Mouse (Mus musculus): Measurements from ENCODE around the gene Exosc9. TPM values are rescaled to one million over a fixed set of nuclear protein-coding genes. Genes with fewer than 3 reads are reported as not detected.

The Exosc9 gene
- polyA plus RNA-seq (2015; fragmentation: Nextera tagmentation; extraction: Ambion mirVana), result 77.9 and 82.7 TPM in 2 replicates

DNA sequence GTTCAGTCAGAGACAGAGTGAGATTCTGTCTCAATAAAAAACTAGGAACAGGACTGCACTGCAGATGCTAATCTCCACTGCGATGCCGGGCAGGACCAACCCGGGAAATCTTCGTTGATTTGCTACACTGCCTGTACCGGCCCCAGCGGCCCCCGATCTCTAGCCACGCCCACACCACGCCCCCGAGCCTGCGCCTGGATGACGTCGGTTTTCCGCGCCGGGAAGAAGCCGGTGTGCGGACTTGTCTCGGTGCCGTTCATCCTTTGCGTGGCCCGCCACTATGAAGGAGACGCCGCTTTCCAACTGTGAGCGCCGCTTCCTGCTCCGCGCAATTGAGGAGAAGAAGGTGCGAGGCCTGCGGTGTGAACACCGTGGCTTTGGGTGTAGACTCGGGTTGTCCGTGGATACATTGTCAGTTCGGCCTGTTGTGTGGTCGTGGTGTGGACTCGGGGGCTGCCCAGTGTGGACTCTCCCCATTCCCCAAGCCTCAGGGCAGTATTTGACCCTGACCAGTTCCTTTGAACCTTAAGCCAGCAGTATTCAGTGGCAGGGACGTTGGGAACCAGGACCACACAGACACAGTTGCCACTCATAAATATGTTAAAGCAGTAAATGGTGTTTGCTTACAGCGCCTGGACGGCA lies at the start of gene Exosc9:
TSS of gene Exosc9 (plus strand) at position 201 of the 642 bp plus-strand sequence.
- WGBS, result under 1% methylated on average over 39 of the region's 39 CpGs
- no peaks in the 10 kb centered on the region for H3K27me3 ChIP-seq
- ATAC-seq (ENCODE audit: low FRiP score, low read depth), result peak; percentile 98

DNA sequence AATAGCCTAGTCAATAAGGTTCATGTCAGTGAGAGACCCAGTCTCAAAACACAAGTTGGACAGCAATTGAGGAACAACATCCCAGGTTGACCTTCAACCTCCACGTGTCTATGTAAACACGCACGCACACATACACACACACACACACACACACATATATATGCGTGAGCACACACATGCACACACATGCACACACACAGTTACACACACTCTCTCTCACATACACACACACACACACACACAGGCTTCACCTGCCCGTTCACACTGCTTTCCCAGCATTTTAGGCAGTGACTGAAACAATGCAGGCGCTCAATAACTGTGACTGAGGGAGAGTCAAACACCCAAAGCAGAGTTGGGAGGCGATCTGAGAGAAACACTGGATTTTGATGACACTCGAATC lies 47.1 kb upstream of the Exosc9 start:
- ATAC-seq (ENCODE audit: low FRiP score, low read depth), result no peak
- Histone ChIP-seq H3K4me3 (no peak overlapping the region), H3K27me3 (no peaks in the 10 kb centered on the region), H3K9ac (no peak overlapping the region), H3K4me2 (no peak overlapping the region), H3K27ac (replicated peaks) (no peak overlapping the region), H3K9me3 (no peaks in the 10 kb centered on the region), H3K4me1 (replicated peaks) (no peaks in the 10 kb centered on the region), H3K36me3 (no peaks in the 10 kb centered on the region)
- 78% methylated on average over 8 of the region's 8 CpGs for WGBS

More for the DNA sequence above, at the start of gene Exosc9:
- Histone ChIP-seq H3K36me3 (peaks cover 28% of the 10 kb centered on the region), H3K9ac (peak within 1 kb of the TSS; percentile 74), H3K9me3 (no peaks in the 10 kb centered on the region), H3K4me1 (replicated peaks) (peaks cover 20% of the 10 kb centered on the region), H3K4me3 (peak within 1 kb of the TSS; percentile 86), H3K4me2 (peak within 1 kb of the TSS; percentile 76), H3K27ac (replicated peaks) (peak within 1 kb of the TSS; percentile 74)

DNA sequence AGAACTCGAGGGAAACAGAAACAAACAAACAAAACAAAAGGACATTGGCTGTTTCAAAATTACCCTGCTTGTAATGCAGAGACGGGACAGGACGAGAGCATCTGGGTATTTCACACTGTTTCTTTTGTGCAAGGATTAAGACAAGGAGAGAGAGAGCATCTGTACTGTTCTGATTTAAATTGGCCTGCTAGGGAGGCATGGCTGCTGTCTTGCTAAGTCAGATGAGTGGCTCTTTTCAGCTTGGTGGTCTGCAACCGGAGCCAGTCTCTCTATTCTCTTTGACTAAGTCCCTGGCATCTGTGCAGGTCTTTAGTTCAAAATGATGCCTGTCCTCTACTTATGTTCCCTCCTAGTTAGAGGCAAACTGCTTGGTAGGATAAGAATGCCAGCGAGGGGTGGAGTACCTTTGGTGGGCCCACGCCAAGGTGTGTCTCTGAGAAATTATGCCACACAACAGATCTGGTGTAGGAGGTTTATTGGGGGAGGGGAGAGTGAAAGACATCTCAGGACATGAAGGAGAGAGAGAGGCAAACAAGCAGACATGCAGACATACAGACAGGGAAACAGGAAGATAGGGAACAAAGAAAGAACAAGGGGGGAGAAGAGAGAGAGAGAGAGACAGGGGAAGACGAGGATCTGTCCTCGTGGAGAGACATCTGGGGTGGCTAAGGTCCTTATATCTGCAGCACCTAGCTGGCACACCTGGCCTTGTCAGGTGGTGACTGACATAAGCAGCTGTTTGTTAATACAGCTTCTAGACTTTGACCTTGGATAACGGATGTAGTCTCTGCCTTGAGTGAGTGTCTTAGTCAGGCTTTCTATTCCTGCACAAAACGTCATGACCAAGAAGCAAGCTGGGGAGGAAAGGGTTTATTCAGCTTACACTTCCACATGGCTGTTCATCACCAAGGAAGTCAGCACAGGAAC lies 46.3 kb upstream of the Exosc9 start:
- ATAC-seq (ENCODE audit: low FRiP score, low read depth), result no peak
- H3K4me2 ChIP-seq, result no peak overlapping the region
- H3K27ac ChIP-seq (replicated peaks), result no peak overlapping the region
- no peak overlapping the region for H3K4me3 ChIP-seq
- H3K27me3 ChIP-seq, result no peaks in the 10 kb centered on the region
- no peaks in the 10 kb centered on the region for H3K9me3 ChIP-seq
- 61% methylated on average over 10 of the region's 10 CpGs for WGBS
- no peaks in the 10 kb centered on the region for H3K4me1 ChIP-seq (replicated peaks)
- no peak overlapping the region for H3K9ac ChIP-seq
- no peaks in the 10 kb centered on the region for H3K36me3 ChIP-seq

DNA sequence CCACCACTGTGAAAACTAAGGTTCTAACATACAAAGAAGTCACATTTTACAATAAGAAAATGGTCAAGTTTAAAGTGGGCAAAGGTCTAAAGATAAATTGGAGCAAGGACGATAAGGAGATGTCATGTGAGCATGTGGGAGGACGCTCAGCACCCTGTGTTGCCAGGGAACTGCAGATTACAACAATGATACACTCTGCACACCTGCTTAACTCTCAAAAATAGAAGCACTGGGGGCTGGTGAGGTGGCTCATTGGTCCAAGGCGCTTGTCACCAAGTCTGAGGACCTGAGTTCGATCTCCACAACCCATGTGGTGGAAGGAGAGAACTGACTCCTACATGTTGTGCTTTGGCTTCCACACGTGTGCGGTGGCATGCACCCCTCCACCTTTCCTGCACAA lies 40.9 kb upstream of the Exosc9 start:
- Histone ChIP-seq H3K9ac (no peak overlapping the region), H3K4me1 (replicated peaks) (no peaks in the 10 kb centered on the region), H3K36me3 (no peaks in the 10 kb centered on the region), H3K4me3 (no peak overlapping the region), H3K4me2 (no peak overlapping the region), H3K9me3 (no peaks in the 10 kb centered on the region), H3K27me3 (no peaks in the 10 kb centered on the region), H3K27ac (replicated peaks) (no peak overlapping the region)
- 94% methylated on average over 6 of the region's 6 CpGs for WGBS
- ATAC-seq (ENCODE audit: low FRiP score, low read depth), result no peak

DNA sequence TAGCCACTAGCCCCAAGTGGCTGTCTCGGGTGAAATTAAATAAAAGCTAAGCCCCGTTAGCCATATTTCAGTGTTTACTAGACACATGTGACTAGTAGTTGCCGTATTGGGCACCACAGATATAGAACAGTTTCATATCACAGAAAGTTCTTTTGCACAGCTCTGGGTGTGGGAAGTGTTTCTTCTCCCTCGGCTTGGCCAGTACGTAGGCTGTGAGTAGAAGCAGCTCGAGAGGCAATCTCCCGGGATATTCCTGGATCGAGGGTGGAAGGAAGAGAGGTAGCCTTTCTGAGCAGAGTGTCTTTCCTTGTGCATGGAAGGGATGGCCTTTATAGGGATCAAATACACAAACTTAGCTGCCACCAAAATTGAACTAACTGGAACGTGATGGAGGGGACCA lies 36.2 kb upstream of the Exosc9 start:
- 92% methylated on average over 9 of the region's 9 CpGs for WGBS
- no peaks in the 10 kb centered on the region for H3K9me3 ChIP-seq
- H3K27ac ChIP-seq (replicated peaks), result no peak overlapping the region
- H3K36me3 ChIP-seq, result no peaks in the 10 kb centered on the region
- H3K4me2 ChIP-seq, result no peak overlapping the region
- H3K27me3 ChIP-seq, result peaks cover 7% of the 10 kb centered on the region
- H3K4me3 ChIP-seq, result no peak overlapping the region
- peaks cover 4% of the 10 kb centered on the region for H3K4me1 ChIP-seq (replicated peaks)
- no peak overlapping the region for H3K9ac ChIP-seq
- no peak for ATAC-seq (ENCODE audit: low FRiP score, low read depth)

DNA sequence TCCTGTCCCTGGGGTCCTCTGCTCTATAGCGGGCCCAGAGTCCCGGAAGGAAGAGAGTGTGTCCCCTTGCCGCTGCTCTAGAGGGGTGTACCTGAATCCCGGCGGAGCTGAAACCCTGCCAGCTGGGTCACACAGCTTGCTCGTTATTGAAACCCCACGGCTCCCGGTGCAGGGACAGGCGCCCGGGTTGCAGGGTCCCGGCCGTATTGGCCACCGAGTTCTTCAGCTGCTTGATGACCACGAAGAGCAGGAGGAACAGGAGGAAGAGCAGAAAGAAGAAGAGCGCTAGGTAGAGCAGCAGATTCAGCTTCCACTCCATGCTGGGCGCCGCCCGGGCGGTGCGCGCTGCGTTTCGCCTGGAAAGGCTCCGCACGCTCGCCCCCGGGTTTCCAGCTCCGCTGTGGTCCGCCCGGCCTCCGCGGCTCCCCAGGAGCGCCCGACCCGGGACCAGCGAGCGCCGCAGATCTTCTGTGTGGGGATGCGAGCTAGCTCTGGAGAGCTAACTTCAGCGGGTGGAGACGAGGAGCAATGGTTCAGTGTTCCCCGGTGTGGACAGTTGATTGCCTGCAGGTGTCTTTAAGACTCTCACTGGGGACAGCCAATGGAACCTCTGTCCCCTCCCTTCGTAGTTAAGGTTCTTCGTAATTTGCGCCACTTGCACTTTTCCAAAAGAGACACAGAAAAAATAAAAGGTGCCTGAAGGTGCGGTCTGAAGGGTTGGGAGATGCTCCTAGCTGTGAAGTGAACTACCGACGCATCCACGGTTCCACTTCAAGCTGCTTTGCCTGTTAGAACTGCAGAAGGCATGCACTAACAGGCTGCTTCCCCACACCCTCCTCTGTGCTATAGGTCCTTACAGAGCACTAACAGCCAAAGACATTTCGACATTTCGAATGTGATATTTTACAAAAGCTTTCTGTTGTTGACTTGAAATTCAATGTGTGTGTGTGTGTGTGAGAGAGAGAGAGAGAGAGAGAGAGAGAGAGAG lies 31.0 kb upstream of the Exosc9 start, which contains the start of gene Gm11549:
TSS of gene Gm11549 (minus strand) at position 741 of the 988 bp plus-strand sequence.
- H3K36me3 ChIP-seq, result no peaks in the 10 kb centered on the region
- H3K9me3 ChIP-seq, result no peaks in the 10 kb centered on the region
- peaks cover 8% of the 10 kb centered on the region for H3K4me1 ChIP-seq (replicated peaks)
- peak within 1 kb of the TSS; percentile 45 for H3K9ac ChIP-seq
- ATAC-seq (ENCODE audit: low FRiP score, low read depth), result peak; percentile 83
- under 1% methylated on average over 50 of the region's 51 CpGs for WGBS
- H3K27me3 ChIP-seq, result peaks cover 15% of the 10 kb centered on the region
- H3K4me2 ChIP-seq, result peak within 1 kb of the TSS; percentile 99
- no peak within 1 kb of the TSS for H3K27ac ChIP-seq (replicated peaks)
- H3K4me3 ChIP-seq, result peak within 1 kb of the TSS; percentile 61

DNA sequence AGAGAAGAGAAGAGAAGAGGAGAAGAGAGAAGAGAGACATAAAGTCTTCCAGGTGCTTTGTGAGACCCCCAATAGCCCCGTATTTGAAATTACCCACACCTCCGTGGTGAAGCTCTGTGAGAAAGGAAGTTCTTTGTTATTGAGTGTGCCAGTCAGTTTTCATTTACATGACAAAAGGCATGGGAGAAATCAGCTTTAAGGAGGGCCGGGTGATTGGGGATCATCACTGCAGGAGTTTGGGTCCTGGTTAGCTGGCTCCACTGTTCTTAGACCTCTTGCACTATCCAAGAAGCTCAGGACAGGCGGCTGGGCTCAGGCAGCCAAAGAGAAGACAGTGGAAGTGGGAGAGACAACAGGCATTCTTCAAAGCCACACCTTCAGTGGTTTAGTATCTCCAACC lies 30.3 kb upstream of the Exosc9 start:
- Histone ChIP-seq H3K36me3 (no peaks in the 10 kb centered on the region), H3K4me2 (peak overlapping the region; percentile 99), H3K27ac (replicated peaks) (no peak overlapping the region), H3K27me3 (peaks cover 15% of the 10 kb centered on the region), H3K9ac (no peak overlapping the region), H3K4me3 (no peak overlapping the region), H3K9me3 (no peaks in the 10 kb centered on the region), H3K4me1 (replicated peaks) (peaks cover 8% of the 10 kb centered on the region)
- ATAC-seq (ENCODE audit: low FRiP score, low read depth), result no peak
- 4% methylated on average over 4 of the region's 4 CpGs for WGBS

DNA sequence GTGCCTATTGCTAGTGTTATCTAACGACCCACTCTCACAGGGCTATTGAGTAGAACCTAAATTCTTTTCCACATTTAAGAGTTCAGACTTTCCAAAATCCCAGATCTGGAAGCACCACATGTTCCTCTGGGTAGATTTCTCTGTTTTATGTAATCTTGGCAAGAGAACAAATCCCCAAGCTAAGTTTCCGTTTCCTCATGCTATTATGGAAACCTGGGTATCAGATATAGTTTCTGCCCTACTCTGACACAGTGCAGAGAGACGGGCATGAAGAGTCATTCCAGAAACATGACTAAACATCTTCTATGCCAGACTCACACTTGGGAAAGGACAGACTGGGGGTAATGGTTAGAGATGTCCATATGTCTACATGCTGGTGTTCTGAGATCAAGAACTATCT lies 27.9 kb upstream of the Exosc9 start:
- ATAC-seq (ENCODE audit: low FRiP score, low read depth), result no peak
- Histone ChIP-seq H3K4me1 (replicated peaks) (peaks cover 8% of the 10 kb centered on the region), H3K9me3 (no peaks in the 10 kb centered on the region), H3K27ac (replicated peaks) (no peak overlapping the region), H3K4me3 (no peak overlapping the region), H3K9ac (no peak overlapping the region), H3K27me3 (peaks cover 15% of the 10 kb centered on the region), H3K36me3 (no peaks in the 10 kb centered on the region), H3K4me2 (no peak overlapping the region)
- WGBS, result 81% methylated on average over 3 of the region's 3 CpGs

DNA sequence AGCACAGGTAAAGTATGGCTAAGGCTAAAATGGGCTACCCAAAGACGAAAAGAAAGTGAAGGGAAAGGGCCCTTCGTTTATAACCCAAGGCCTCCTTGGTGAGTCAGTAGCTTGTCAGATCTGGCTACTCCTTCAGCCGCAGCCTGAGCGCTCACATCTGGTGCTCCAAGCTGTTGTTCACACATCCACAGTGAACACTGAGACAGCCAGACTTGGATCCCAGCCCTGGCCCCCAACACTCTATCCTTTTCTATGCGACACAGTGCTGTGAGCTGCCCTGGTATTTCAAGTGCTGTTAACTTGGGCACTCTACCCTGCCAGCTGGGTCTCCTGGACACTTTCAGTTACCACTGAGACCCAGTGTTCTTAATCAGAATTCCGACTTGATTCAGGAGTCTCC lies 22.1 kb upstream of the Exosc9 start:
- peaks cover 4% of the 10 kb centered on the region for H3K4me1 ChIP-seq (replicated peaks)
- H3K36me3 ChIP-seq, result no peaks in the 10 kb centered on the region
- H3K27me3 ChIP-seq, result no peaks in the 10 kb centered on the region
- H3K9ac ChIP-seq, result no peak overlapping the region
- H3K9me3 ChIP-seq, result no peaks in the 10 kb centered on the region
- H3K4me3 ChIP-seq, result no peak overlapping the region
- no peak for ATAC-seq (ENCODE audit: low FRiP score, low read depth)
- H3K4me2 ChIP-seq, result no peak overlapping the region
- no peak overlapping the region for H3K27ac ChIP-seq (replicated peaks)
- 87% methylated on average over 6 of the region's 6 CpGs for WGBS

DNA sequence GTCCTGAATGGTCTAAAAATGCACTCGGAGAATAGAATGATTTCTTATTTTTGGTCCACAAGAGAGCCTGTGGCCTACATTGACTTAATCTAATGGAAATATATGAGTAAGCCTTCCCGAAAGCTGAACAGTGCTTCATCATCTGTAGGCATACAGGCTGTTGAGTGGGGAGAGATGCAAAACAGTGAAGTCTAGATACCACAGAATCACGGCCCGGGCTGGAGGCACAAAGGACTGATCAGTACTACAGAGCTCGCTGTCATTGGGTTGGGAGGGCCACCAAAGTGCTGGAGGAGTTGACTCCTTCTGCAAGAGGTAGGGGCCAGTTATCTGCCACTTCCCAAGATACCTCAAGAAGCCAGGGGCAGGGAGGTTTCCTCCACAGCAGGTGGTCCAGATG lies 21.6 kb upstream of the Exosc9 start:
- Histone ChIP-seq H3K4me2 (no peak overlapping the region), H3K27ac (replicated peaks) (no peak overlapping the region), H3K36me3 (no peaks in the 10 kb centered on the region), H3K4me3 (no peak overlapping the region), H3K4me1 (replicated peaks) (peaks cover 4% of the 10 kb centered on the region), H3K9me3 (no peaks in the 10 kb centered on the region), H3K9ac (no peak overlapping the region), H3K27me3 (no peaks in the 10 kb centered on the region)
- 82% methylated on average over 5 of the region's 5 CpGs for WGBS
- no peak for ATAC-seq (ENCODE audit: low FRiP score, low read depth)

DNA sequence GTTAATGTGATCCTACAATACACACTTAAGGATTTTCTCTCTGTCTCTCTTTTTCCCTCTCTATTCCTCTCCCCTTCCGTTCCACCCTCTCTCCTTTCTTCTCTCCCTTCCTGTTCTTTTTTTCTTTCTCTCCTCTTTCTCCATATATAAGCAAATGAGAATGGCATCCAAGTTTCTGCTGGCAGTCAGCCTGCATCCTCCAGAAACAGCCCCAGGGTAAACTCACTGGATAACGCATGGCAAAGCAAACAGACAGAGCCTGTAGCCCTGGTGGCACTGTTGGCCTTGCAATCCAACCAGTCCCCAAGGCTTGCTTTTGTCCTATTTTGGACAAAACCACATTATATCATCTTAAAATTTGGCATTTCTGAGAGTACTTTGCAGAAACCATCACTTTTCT lies 21.2 kb upstream of the Exosc9 start:
- Histone ChIP-seq H3K4me1 (replicated peaks) (peaks cover 4% of the 10 kb centered on the region), H3K9ac (no peak overlapping the region), H3K27me3 (no peaks in the 10 kb centered on the region), H3K9me3 (no peaks in the 10 kb centered on the region), H3K4me3 (no peak overlapping the region), H3K36me3 (no peaks in the 10 kb centered on the region), H3K4me2 (no peak overlapping the region), H3K27ac (replicated peaks) (no peak overlapping the region)
- ATAC-seq (ENCODE audit: low FRiP score, low read depth), result no peak
- 32% methylated on average over 2 of the region's 2 CpGs for WGBS

Measured in hindbrain, embryonic 15.5 days (tissue).